Mouse (Mus musculus) cortical plate, adult 2 months (tissue): ENCODE measurements around the gene Trabd.

ENCODE experiments used
- CTCF ChIP-seq: fragments of 200-500 bp; IDR thresholded peaks from 2 replicates; pipeline ENCODE4 v1.5.1; 2011; ENCODE audit warnings: mild to moderate bottlenecking, control low read depth, low read length; ENCODE audit not compliant: insufficient read depth; ENCODE audit errors: extremely low read depth
- POLR2A ChIP-seq: fragments of 200-500 bp; IDR thresholded peaks from 2 replicates; pipeline ENCODE4 v1.6.1; 2011; ENCODE audit warnings: mild to moderate bottlenecking, low read length, control low read depth; ENCODE audit not compliant: insufficient read depth; ENCODE audit errors: extremely low read depth

DNA sequence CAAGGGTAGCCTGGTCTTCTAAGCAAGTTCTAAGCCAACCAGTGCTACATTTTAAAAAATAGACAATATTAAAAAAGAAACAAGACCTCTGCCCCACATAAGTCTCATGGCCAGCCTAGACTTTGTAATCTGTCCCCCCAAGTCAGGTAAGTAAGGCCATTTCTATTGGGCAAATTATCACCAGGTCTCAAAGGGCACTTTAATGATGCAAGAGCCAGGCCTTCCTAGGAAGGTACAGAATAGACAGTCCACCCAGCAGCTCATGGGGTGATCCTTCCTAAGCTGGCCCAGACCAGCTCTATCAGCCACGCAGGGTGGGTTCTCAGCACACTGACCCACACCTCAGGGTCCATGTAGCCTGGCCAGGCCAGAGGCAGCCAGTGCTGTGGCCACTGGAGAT is 9.0 kb downstream of the Trabd start:
- TF ChIP-seq CTCF (no peak), POLR2A (no peak)
